Mouse (Mus musculus) cerebellum, adult 11-12 months (tissue): ENCODE measurements around the gene Snx27.

Source experiments
- DNase-seq: peaks from one replicate; pipeline ENCODE4 v3.0.0; 2022

The Snx27 gene

DNA sequence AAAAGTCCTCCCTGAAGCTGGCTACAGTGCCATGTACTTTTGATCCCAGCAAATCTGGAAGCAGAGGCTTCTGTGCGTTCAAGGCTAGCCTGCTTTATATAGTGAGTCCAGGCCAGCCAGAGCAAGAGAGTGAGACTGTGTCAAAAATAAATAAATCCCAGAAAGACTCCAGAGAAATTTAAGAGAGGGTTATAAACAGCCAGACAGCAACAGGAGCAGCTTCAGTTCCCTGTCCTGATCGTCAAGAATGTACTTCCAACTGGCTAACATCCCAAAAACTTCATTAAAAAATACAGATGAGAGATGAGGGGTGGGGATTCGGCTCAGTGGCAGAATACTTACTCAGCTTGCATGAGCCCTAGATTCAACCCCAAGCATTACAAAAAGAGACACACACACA is 17.4 kb downstream of the Snx27 start:
- DNase-seq, result no peak

DNA sequence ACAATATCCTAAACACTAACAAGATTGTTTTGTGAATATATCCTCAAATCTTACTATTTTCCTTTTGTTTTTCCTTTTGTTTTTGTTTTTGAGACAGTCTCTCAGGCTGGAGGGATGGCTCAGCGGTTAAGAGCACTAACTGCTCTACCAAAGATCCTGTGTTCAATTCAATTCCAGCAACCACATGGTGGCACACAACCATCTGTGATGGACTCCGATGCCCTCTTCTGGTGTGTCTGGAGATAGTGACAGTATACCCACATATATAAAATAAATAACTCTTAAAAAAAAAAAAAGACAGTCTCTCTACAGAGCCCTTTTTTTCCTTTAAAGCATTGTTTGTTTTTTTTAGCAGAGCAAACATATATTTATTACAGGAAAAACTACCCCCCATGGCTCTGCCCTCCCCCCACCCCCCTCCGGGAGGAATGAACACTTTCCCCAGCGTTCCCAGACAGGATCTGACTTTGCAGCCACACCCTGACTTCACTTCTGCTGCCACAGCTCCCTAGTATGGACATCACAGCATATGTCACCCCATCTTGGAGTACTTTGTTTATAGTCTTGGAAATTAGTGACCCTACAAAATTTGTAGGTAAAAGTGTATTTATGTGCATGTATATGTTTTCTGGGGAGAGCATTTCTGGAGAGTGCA is 18.0 kb downstream of the Snx27 start:
- DNase-seq, result no peak

DNA sequence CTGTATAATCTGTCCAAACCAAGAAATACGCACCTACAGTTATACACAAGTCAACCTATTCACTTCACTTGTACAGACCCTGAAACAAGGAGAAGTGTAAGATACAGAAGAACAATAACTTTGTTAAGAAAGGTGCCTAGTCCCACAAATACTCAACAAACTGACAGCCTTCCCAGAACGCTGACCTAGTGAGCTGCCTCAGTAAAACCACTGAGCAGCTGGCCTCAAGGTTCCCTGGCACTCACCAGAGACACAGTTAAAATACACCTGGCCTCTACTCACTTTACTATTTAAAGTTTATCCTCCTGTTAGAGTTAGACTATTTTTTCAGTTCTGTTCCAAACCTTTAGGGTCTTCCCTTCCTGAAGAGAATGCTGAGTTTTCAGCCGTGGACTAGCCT is 19.4 kb downstream of the Snx27 start:
- no peak for DNase-seq

DNA sequence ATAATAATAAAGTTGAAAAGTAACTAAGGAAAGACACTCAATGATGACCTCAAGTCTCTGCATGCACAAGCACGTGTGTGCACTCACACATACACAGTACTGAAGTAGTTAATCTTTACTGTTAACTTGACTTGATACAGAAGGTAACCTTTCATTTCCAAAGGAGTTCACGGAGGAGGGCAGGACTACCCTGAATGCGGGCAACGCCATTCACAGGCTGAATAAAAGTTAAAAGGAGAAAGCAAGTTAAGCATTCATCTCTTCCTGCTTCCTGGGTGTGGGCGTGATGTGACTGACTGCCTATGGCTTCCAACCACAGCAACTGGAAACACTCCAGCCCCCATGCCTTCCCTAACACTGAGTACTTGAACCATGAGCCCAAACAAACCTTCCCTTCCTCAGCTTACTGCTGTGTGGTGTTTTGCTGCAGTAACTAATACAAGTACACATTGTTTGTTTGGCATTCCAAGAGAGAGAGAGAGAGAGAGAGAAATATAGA is 22.5 kb downstream of the Snx27 start:
- no peak for DNase-seq

DNA sequence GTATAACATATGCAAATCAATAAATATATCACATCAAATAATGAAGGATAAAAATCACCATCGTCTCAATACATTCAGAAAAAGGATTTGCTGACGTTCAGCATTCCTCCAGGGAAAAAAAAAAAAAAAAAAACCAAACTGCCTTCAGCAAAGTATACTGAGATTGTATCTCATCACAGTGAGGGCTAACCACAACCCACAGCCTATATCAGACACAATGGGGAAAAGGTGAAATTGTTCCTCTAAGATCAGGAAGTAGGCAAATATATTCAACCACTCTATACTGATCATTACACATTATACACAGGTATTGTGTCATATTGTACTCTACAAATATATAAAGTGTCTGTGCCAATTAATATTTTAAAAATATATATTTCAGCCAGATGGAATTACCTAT is 33.5 kb downstream of the Snx27 start:
- no peak for DNase-seq

DNA sequence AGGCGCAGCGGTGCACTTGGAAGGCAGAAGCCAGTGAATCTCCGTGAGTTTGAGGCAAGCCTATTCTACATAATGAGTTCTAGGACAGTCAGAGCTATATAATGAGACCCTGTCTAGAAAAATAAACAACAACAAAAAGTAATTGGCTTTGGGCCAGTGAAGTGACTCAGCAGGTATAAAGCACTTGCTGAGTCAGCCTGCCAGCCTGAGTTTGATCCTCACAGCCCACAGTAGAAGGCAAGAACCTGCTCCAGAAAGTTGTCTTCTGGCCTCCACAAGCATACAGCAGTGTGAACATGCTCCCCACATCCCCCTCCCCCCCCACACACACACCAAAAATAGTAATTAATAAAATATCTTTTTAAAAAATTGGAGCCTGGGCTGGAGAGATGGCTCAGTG is 45.3 kb downstream of the Snx27 start:
- DNase-seq, result no peak

DNA sequence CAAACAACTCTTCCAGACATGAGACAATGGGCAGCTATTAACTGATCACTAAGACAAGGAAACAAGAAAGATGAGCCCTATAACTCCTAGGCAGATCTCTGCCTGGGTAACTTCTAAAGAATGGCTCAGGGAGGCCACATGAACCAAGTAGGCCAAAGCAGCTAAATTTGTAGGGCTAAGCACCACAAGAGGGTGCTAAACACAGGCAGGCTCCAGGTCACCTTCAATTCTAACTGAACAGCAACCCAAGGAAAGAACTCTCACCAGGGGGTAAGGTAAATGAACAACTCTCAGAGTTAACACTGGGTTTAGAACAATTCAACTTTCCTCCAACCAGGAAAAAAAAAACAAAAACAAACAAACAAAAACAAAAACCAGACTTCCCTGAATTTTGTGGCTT is 48.5 kb downstream of the Snx27 start:
- peak; percentile 13 for DNase-seq

DNA sequence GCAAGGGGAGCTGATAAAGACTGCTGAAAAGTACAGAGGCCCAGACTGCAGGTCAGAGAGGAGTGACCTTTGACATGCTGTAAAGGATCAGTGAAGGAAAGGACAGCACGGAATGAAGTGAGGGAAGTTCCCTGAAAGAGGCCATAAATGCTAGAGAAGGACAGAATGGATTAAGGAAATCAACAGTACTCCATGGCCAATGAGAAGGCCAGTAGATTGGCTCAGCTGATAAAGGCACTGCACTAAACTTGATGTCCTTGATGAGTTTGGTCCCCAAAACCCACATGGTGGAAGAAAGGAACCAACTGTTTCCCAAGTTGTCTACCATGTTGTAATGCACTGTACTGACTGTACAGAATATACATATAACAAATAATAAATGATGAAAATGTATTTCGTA is 55.8 kb downstream of the Snx27 start:
- DNase-seq, result no peak

DNA sequence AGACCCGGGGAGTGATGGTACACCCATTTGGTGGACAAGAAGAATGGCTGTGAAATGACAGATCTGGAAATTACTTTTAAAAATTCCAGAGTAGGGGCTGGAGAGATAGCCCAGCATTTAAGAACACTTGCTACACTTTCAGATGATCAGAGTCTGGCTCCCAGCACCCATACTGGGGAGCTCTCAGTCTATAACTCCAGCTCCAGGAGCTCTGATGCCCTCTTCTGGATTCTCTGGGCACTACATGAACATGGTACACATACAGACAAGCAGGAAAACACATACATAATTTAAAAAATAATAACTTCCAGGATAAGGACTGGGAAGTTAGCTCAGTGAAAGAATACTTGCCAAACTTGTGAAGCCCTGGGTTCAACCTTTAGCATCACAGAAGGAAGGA is 75.9 kb downstream of the Snx27 start:
- DNase-seq, result no peak

DNA sequence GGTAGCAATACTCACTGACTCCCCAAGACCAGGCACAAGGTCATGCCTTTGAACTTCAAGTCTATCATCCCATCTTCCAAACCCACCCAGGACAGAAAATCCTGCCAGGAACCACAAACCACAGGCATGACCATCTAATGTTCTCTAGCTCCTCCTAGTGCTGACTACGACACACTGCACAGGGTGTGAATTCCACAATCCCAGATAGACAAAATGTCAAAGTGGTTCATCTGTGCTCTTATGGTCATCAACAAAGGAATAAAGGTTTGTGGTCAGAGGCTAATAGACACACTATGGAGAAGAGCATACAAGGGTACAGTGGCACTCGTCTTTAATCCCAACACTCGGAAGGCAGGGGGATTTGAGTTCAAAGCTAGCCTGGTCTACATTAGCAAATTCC is 80.3 kb downstream of the Snx27 start:
- peak; percentile 28 for DNase-seq

DNA sequence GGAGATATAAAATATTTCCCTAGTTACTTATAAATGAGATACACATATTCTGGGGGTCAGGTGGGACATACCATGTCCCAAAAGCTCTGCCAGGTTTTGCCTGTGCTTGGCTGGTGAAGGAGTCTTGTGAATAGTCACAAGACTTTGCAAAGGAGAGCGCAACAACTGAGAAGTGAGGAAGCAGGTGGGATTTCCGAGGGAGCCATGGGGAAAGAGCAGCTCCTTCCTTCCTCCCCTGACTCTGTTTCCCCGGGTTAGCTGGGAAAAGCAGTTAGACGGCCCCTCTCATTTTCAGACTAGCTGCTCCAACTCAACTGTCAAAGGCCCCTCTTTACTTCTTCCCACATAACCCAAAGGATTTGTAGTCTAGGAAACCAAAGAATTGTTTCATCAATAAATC is 85.4 kb downstream of the Snx27 start:
- DNase-seq, result no peak

DNA sequence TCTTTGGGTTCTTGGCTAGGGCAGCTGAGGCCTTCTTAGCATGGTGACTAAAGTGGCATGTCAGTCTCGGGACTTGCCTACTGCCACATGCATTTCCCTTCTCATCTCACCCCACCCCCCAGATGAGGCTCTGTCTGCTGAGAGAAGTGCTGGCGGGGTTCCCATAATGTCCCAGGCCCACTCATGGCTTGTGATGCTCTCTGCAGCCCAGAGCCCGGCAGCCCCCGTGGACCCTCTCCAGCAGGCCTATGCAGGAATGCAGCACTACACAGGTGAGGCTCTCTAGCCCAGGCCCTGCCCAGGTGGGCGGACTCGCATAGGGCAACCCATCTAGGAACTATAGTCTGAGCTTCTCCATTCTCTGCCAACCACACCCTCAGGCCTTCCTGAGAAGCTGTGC is 94.9 kb downstream of the Snx27 start:
- peak; percentile 38 for DNase-seq

DNA sequence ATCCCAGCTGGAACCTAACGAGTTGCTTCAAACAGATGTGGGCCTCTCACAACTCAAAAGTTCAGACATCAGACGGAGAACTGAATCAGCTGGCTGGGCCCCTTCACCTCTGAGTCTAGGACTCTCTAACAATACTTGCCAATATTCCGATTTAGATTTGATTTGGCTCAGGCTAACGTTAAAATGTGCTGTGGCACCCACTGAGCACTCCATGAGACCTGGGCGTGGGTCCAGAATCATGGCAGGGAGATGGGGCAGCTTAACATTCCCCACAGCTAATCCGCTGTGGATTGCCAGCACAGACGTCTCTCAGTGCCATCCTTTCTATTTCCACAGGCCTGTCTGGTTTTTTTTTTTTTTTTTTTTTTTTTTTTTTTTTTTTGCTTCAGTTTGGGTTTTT is 96.6 kb downstream of the Snx27 start:
- peak; percentile 15 for DNase-seq

DNA sequence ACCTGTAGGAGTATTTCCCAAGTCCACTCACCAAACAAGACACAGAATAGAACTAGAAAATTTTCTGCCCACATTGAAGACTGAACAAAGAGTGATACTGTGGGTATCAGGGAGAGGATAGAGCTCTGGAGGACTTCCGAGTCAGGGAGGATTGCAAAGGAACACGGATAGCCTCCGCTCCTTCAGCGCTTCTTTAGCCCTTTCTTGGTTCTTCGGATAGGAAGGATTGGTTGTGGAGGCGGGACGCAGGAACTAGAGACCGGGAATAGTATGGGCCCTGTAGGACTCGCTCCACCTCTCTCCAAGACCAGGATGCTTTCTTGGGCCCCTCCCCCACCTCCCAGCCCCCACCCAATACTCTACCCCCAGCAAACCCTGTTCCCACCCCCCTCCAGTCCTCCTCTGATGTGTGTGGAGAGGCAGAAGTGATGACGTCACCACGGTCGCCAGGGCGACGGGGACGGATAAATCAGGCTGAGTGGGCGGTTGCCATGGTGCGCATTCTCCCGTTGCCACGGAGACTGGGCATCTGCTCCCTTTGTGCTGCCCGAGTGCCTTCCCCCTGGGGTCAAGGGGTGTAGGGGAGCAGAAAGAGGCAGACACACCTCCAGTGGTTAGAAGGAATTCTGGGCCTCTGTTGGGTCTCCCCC is 98.6 kb downstream of the Snx27 start:
- DNase-seq, result peak; percentile 81

DNA sequence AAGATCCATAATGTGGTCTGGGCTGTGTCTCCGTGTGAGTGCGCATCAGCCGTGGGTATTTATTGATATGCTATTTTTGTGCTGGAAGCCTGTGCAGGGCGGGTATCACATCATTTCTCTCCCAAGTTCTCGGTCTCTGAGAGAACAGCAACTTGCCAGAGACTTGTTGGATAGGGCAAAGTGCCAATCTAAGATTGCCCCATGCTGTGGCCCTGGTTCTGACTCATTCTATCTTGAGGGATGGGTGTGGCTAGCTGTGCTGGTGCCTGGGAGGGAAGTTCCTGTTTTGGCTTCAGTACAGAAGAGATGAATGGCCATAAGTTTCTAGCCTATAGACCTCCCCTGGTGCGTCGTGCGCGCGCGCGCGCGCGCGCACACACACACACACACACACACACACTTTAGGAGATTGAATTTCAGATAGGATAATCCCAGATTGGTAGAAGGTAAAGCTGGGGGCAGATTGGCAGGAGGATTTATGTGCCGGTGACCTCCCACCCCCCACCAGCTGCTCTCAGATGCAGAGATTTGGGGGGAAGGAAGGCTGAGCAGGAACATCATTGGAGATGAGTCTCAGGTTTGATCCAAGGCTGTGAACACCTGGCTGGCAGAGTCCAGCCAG is 99.6 kb downstream of the Snx27 start:
- peak; percentile 45 for DNase-seq

DNA sequence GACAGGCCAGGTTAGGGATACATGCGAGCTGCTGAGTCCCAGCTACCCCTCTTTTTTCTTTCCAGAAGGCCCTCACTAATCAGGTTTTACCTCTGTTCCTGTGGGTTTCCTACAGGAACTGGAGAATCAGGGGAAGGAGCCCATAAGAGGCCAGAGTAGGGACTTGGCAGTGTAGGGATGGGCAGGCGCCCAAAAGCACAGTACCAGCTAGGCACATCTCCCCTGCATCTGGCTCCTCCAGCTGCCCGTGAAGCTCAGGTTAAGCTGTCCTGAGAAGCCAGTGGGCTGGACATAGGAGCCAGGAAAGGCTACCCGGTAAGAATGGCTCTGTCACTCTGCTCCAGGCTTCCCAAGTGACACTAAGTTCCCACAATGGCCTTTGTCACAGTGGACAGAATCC is 101.1 kb downstream of the Snx27 start:
- peak; percentile 14 for DNase-seq

DNA sequence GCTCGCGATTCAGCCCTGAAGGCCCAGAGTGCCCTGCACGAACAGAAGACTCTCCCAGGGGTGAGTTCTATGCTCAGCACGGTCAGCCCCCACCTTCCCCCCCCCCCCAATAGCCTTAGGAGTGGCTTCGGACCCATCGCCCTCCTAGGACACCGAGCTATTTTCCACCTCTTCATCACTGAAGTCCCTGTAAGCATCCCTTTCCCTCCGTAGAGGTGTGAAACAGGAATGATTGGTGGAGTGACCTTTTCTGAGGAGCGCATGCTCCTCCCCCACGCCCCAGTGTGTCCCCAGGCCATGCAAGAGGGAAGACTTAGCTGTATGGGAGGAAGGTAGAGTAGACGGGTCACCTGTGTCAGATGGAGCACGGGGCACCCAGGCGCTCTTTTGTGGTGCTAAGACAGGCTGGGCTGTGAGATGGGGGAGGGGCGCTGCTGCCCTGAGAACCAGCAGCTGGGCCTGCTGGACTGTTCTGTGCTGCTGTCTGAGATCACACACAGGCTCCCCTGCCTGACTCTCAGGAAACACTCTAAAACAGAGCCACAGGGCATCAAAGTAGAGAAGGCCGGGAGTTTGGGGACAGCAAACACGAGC is 102.1 kb downstream of the Snx27 start, which contains the start of gene Riiad1:
Gene Riiad1, minus strand, starts transcription at position 51 of the 594 bp plus-strand sequence.
- peak; percentile 39 for DNase-seq

DNA sequence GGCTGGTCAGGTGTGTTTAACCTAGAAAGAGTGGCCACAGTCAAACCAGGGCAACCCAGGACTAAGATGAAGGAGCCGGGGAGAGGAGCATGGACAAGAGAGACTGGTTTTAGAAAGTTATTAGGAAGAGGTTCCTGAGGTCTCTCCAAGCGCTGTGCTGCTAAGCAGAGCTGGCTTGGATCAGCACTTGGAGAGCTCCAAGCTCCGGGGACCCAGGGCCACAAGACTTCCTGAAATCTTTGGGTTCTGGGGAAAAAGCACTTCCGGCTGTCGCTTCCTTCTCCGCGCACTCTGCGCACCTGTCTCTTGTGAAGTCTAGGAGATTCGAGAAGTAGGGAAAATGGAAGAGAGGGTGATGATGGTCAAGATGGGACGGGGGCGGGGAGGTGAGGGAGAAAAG is 103.0 kb downstream of the Snx27 start:
- DNase-seq, result no peak

DNA sequence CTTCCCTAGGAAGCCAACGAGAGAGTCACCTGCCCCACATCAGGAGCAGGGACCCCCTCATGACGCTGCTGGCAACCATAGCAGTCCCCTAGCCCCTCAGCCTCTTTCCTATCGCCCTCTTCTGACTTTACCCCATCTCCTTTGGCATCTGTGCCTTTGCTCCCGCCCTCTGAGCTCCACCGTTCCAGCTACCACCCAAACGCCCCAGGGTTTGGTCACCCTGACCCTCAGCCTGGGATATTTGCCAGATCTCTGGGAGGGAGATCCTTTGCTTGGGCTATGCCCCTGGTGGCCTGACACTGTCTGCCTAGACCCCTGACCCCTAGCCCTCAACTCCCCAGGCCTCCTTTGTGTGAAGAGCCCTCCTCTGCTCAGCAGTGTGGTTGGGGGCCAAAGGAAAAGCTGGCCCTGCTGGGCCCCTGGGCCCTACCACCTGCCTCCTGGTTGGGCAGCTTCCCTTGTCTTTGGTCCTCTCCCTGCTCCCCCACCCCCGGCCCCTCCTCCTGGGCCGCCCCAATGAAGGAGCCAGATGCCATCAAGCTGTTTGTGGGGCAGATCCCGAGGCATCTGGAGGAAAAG is 103.8 kb downstream of the Snx27 start:
- DNase-seq, result peak; percentile 76

DNA sequence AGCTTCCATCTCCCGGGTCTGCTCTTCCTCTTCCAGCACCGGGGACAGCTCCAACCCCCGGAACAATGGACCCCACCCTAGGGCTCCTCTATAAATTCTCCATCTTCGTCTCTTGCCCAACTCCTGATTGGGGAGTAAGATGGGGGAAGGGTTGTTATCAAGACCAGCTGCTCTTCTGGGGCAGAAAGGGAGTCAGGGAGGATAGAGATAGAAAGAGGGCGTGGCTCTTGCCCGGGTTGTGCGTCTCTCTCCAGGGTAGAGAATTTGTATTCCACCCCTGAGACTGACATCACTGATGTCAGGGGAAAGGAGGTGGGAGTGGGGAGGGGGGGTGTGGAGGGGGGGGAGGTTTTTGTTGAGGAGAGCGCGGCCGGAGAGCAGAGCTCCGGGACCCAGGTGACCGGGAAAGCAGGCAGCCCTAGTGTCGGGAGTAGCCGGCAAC is 104.5 kb downstream of the Snx27 start, which contains the start of gene Celf3:
Gene Celf3, plus strand, starts transcription at position 315 of the 442 bp plus-strand sequence.
- DNase-seq, result peak; percentile 91

DNA sequence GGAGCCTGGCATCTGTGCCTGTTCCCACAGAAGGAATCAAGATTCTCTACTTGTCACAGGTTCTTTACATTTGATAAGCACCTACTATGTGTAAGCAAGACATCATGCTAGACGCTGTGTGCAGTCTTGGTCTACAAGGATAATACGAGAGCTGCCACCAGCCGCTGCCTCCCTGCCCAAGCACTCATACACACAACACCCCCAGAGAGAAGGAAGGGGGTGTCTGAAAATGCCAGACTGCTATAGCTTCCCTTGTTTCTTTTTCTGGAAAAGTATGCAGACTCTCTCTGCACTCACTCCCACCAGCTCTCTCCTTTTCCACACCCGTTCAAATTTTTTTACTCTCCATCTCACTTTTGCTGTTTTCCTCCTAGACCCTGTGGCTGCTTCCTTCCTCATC is 105.1 kb downstream of the Snx27 start:
- DNase-seq, result peak; percentile 57

DNA sequence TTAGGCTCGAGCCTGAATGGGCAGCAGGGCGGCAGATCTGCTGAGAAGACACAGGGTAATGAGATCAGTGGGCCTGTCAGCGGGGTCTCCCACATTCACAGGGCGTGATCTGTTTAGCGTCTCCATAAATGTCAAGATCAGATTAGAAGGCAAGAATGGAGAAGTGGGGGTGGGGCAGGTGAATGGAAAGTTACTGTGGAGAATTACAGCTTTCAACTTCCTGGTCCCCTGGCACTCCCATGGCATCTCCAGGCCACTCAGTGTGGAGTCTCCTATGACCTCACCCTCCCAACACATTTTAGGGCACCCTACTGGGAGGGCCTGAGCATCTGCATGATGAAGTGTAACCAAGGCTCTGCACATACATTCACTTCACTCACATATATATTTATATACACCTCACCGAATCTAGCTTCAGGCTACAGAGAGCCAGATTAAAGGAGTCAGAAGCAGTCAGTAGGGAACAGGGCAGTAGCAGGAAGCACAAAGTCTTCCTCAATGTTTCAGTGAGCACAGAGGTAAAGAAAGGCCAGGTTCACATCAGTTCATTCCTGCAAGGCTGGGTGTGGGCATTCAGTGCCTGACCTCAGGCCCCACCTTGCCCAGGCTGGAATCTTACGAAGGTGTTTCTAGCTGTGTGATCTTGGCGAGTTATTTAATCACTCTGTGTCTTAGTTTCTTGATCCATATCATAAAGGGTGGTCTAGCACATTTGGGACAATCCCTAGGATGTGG is 106.0 kb downstream of the Snx27 start:
- DNase-seq, result peak; percentile 45
